Mouse (Mus musculus): ENCODE measurements at regions not wholly inside any gene's neighbourhood (a gene's known extent, or its start where the extent isn't known, plus 50 kb on each side); places are given as distances from the start of the nearest gene placed in this dataset.
A peak's percentile ranks its signal among the peaks of the same experiment; 100 is the strongest.

DNA sequence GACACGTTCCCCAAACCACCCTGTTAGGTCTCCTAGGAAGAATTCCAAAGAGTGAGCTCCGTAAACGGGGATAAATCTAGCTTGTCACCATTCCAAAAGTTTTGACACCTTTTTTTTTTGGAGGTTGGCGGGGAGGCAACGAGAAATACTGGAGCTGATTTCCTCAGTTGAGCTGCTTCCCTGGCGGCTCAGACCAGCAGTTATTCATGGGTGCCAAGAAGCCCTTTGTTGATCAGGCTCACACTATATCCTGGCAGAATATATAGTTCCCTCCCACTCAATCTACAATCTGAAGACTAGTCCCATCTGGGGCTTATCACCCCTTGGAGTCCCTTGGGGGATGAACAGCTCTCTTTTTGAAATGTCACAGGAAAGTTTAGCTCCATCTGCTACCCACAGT lies 77.5 kb upstream of the Tiam2 start:
- DNase-seq (ENCODE audit: extremely low spot score), result no peak

DNA sequence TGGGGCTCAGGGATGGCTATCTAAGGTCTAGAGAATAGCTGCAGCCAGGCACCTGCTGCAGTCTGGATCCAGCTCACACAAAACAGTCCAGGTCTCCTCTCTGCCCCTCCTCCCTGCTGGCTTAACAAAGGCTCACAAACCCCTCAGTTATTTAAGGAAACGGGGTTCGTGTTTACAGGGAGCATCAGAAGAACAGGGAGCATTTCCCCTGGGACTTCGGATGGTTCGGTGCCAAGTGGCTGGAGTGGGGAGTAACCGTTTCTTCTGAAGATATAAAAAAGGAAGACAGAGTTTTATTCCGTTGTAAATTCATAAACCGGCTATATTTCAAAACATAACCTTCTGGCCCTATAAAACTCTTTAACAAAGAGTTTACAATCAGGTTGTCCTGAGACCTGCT lies 77.1 kb upstream of the Tiam2 start:
- DNase-seq (ENCODE audit: extremely low spot score), result no peak

DNA sequence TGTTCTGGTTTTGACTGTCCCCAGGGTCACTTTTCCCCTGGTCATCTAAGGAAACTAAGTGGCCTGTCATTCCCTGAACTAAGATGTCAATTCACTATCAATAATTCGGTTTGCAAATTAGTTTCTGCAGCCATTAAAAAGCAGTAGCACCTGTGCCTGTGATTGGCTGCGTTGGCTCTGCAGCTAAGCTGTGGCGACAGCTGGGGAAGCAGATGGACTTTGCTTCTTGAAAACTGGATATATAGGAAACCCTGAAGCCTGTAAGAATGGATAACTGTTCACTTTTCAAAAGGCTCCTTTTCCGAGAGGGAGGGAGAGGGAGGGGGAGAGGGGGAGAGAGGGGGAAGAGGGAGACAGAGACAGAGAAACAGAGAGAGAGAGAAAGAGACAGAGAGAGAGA lies 75.2 kb upstream of the Tiam2 start:
- no peak for DNase-seq (ENCODE audit: extremely low spot score)

DNA sequence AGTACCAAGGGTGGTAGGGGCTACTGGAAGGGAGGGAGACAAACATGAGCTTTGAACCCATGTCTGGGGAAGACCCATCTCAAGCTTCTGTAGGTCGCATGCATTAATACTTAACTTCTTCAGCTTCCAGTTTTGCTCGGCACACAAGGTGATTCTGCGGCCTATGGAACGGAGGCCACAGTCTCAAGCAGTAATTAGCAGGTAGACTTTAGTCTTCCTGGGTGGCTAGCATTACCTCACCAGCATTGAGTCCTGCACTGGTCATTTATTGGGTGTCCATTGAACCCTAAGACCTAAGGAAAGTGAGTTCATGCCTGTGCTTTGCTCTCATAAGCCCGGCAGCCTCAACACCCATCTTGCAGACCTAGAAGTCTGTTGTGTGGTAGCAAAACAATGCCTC lies 74.4 kb upstream of the Tiam2 start:
- DNase-seq (ENCODE audit: extremely low spot score), result no peak

DNA sequence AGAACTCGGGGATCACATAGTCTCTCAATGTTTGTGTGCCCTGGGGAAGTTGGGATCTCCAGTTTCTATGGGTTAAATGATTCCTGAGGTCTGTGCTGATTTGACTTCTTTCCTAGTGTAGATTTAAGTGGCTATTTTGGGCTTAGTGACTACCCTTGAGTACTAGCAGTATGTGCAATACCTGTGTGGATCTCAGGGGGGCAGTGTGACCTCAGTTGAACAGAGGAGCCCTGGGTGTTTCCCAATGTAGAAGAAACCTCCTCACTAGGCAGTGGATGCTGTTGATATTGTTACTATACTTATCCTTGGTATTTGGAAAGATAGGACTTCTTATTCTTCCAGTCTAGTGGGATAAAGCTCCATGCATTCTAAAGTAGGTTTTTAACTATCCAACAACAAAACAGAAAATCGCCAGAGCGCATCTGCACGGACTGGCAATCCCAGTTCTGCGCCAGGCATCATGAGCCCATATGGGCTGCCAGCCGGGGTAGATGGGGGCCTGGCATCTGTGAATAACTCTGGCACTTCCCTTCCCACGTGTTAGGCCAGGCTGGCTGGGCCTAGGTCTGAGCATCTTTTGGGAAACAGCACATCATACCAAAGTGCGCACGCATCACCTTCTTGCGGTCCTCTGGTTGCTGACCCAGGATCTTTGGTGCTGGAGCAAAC lies 72.7 kb upstream of the Tiam2 start:
- no peak for DNase-seq (ENCODE audit: extremely low spot score)

DNA sequence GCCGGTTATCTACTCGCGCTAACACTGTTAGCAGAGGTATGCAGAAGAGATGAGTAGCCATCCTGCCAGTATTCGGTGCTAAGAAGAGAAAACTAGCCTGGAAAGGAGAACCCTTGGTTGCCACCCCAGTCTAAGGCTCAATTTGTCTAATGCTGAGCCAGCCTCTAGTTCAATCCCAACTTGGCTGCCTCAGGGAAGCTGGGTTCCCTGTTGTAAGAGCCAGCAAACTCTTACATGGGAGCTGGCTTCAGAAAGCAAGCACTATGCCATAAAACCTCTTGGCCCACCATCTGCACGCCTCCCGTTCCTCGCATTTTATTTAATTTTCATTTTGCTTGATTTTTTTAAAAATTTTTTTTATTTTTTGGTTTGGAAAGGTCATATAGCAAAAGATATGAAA lies 69.6 kb upstream of the Tiam2 start:
- no peak for DNase-seq (ENCODE audit: extremely low spot score)

DNA sequence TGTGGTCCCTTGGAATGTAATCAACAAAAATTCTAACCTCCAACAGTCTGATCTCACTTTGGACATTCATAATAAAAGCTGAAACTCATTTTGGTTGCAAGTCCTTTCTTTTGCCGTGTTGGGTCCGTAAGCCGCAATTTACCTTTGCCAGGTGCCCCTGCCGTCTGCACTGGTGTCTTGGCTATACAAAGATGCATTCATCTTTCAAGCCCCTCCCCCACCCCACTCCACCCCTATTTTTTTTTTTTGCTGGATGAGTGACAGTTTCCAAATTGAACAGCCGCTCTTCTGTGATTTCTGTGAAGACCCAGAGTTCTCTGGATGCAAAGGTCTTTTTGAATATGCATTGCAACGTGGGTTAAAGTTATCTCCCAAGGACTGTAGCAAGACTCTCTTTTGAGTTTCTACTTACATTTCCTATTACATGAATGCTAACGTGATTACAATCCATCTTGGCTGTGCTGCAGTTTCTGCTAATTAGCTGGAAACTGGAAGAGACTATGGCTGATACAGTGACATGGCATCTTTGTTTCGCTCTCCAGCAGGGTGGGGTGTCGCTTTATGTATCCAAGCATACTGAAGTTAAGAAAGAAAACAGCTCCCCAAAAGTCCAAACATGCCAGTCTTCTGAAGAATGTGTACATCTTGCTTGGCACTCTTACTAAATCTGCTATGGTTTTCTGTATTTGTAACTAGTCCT lies 67.4 kb upstream of the Tiam2 start:
- no peak for DNase-seq (ENCODE audit: extremely low spot score)

DNA sequence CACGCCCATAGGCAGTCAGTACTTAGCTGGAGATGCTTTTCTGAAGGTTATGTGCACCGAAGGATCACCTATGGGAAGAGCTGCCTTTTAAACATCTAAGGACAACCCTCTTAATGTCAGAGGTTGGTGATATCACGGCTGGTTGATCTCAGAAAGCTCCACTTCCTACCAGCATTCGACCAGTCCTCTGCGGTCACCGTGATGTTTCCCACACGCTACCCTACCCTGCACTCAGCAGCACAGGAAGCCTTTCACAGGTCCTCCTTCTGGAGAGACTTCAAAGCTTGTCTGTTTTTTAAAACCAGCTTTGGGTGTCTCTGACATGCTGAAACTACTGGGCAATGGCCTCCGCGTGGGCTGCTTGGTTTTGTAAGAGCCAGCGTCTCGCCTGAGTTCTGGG lies 65.6 kb upstream of the Tiam2 start:
- DNase-seq (ENCODE audit: extremely low spot score), result no peak

DNA sequence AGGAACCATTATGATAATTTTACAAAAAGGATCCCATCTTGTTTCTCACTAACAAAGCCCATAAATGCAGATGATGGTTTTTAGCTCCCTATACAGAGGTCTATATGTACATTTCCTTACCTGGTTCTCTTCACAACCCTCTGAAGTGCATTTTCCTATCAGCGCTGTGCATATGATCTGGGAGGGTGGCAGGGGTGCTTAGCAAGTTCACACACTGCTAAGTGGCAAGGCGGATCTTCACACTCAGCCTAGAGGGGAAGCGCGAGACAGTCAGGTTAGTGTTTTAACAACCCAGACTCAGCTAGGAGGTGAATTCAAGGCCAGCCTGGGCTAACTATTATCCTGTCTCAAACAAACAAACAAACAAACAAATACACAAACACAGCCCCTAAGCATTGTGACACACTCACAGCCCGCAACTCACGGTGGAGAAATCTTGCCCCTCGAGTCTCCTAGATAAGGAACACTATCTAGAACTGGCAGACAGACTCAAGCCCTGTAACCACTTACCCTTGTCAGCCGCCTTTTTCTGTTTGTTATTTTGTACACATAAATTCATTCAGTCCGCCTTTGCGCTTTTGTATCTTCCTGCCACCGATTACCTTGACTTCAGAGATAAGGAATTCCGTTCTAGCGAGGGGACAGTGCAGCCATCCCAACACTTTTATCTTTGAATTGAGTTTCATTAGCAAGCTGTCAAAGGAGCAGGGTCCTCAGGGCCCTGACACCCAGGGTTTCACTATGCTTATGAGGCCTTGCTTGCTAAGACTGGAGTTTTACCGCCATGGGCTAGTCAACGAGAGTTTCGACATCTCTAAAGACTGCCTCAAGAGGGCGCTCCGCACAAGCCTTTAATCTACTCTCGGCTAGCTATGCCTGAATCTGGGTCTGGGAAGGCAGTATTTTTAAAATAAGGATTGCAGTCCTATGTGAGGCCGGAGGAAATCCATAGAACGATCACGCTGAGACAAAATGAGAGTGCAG lies 53.0 kb upstream of the Tiam2 start:
- DNase-seq (ENCODE audit: extremely low spot score), result peak; percentile 83

DNA sequence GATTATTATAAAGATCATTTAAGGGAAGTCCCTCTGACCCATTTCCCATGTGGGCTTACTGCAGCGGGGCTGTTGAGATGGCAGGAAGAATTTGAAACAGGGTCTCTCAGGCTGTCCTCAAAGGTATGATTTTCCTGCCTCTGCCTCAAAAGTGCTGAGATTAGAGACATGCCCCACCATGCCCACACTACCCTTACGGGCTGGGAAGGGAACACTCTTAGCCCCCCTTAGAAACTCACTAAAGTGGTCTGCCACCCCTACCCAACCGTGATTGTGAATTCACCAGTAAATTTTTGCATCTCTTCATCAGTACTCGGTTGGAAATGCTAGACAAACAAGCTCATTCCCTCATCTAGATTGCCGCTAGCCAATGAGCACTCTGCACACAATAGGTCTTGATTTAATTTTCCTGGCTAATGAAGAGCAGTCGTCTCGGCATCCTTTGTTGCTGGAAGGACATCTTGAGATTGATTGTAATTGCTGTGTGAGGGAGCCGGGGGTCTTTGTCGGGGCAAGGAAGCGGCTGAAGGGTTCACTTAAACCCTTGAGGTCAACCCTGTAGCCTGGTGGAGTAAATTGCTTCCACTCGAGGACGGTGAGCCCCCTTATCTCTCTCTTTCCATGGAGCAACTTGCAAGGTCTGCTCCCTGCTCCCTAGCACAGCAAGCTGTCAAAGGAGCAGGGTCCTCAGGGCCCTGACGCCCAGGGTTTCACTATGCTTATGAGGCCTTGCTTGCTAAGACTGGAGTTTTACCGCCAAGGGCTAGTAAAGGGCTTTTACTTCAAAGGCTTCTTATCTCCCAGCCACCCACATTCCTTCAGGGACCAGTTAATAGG lies 51.7 kb upstream of the Tiam2 start:
- DNase-seq (ENCODE audit: extremely low spot score), result peak; percentile 76
